Mouse (Mus musculus) lung, postnatal 10 days (tissue): ENCODE results near the gene Nup88.

Experiments used
- DNase-seq: peaks from one replicate; pipeline ENCODE4 v3.0.0; 2021

Nup88 gene

GRCm38 (mm10) chr11:70969821-70970559 is at the start of gene Nup88, which contains the start of gene Rpain:
Nup88 (minus strand) TSS chr11:70969973.
Rpain (plus strand) TSS chr11:70970213.
- peak; percentile 96 for DNase-seq

GRCm38 (mm10) chr11:71018416-71019200 is 48.8 kb upstream of the Nup88 start:
- DNase-seq = no peak

GRCm38 (mm10) chr11:71017051-71017450 is 47.3 kb upstream of the Nup88 start:
- DNase-seq = no peak

GRCm38 (mm10) chr11:71012743-71013142 is 43.0 kb upstream of the Nup88 start:
- peak; percentile 32 for DNase-seq

- peak; percentile 11 for DNase-seq
Observed at GRCm38 (mm10) chr11:71008321-71008720, 38.5 kb upstream of the Nup88 start.

GRCm38 (mm10) chr11:71007831-71008230 is 38.1 kb upstream of the Nup88 start:
- DNase-seq = peak; percentile 38

- DNase-seq = no peak
Observed at GRCm38 (mm10) chr11:71007026-71007425, 37.3 kb upstream of the Nup88 start.

GRCm38 (mm10) chr11:71005046-71005445 is 35.3 kb upstream of the Nup88 start:
- DNase-seq = no peak

GRCm38 (mm10) chr11:71004316-71004773 is 34.6 kb upstream of the Nup88 start, which contains the start of gene Dhx33:
Dhx33 (minus strand) TSS chr11:71004437.
- DNase-seq = peak; percentile 99

GRCm38 (mm10) chr11:71003611-71004315 is 34.0 kb upstream of the Nup88 start:
- DNase-seq = peak; percentile 63

- DNase-seq = no peak
Observed at GRCm38 (mm10) chr11:71001167-71001566, 31.4 kb upstream of the Nup88 start.

- DNase-seq = peak; percentile 96
Observed at GRCm38 (mm10) chr11:70982557-70983228, 12.9 kb upstream of the Nup88 start, which contains the start of gene C1qbp. C1qbp (minus strand) TSS chr11:70983026.

GRCm38 (mm10) chr11:70982030-70982429 is 12.3 kb upstream of the Nup88 start:
- DNase-seq = no peak

- DNase-seq = no peak
Observed at GRCm38 (mm10) chr11:70980751-70981510, 11.2 kb upstream of the Nup88 start.

- no peak for DNase-seq
Observed at GRCm38 (mm10) chr11:70980232-70980631, 10.5 kb upstream of the Nup88 start.

GRCm38 (mm10) chr11:70977293-70977692 is 7.5 kb upstream of the Nup88 start:
- DNase-seq = no peak

GRCm38 (mm10) chr11:70975193-70975592 is 5.4 kb upstream of the Nup88 start:
- DNase-seq = no peak

GRCm38 (mm10) chr11:70973947-70974346 is 4.2 kb upstream of the Nup88 start:
- DNase-seq = peak; percentile 19

- no peak for DNase-seq
Observed at GRCm38 (mm10) chr11:70972586-70972985, 2.8 kb upstream of the Nup88 start.

- peak; percentile 36 for DNase-seq
Observed at GRCm38 (mm10) chr11:70970560-70971540, 1.1 kb upstream of the Nup88 start.
